Mouse (Mus musculus) adrenal gland, postnatal 14 days (tissue): Measurements from ENCODE around the gene Obox3. TPM values are rescaled to one million over a fixed set of nuclear protein-coding genes. Genes with fewer than 3 reads are reported as not detected.
"Not testable (repeated sequence)": the region's sequence is repeated elsewhere in the genome, so short reads cannot be mapped to it uniquely, and the experiment has no call there.

Source experiments
- DNase-seq: peaks from one replicate; pipeline ENCODE4 v3.0.0; 2021; ENCODE audit warnings: mixed read lengths
- long read RNA-seq, 2 experiments: library from polyadenylated mRNA; stranded (forward); transcript quantifications; one replicate each; pipeline ENCODE4 v2.0.0; 2021
- total RNA-seq: library from RNA; stranded (reverse); gene quantifications from 2 replicates; pipeline ENCODE4 v1.2.3, GENCODE M21; 2021

Obox3 gene
- not detected in 2 replicates for total RNA-seq
- long read RNA-seq, experiment 1, partial matches to known transcripts: 0 of 2 reads
- long read RNA-seq, experiment 1, other reads (novel, unspliced or antisense): 2 of 2 reads
- long read RNA-seq, experiment 2: 0 reads

- DNase-seq: not testable (repeated sequence)
These were observed at the start of gene Obox3 for GRCm38 (mm10) chr7:15639802-15640201. TSS of gene Obox3 (minus strand) at chr7:15639902.

- not testable (repeated sequence) for DNase-seq
These were observed 130.3 kb downstream of the Obox3 start for GRCm38 (mm10) chr7:15509411-15509810.

Other genes with a start within 250 kb of the Obox3 start
- not detected in 2 replicates for gene Obox5, start 110.2 kb upstream of the Obox3 start, total RNA-seq
- not detected in 2 replicates for gene Obox6, start 199.8 kb upstream of the Obox3 start, total RNA-seq
- gene Crx, start 240.1 kb upstream of the Obox3 start, total RNA-seq: not detected in 2 replicates
- gene Crxos, start 242.7 kb upstream of the Obox3 start, total RNA-seq: not detected in 2 replicates